Mouse (Mus musculus) left cerebral cortex, adult 18-20 months (tissue): ENCODE measurements at regions not wholly inside any gene's neighbourhood (a gene's known extent, or its start where the extent isn't known, plus 50 kb on each side); places are given as distances from the start of the nearest gene placed in this dataset.

ENCODE experiments used
- DNase-seq, 2 experiments: peaks; one replicate each; pipeline ENCODE4 v3.0.0; 2021 to 2022; ENCODE audit warnings: low spot score in 2 of 2, mixed read lengths in 1 of 2

GRCm38 (mm10) chr5:136619315-136620231 is 52.3 kb upstream of the Cux1 start:
- DNase-seq = no peak

GRCm38 (mm10) chr5:136620234-136620633 is 52.9 kb upstream of the Cux1 start:
- DNase-seq = no peak

DNA sequence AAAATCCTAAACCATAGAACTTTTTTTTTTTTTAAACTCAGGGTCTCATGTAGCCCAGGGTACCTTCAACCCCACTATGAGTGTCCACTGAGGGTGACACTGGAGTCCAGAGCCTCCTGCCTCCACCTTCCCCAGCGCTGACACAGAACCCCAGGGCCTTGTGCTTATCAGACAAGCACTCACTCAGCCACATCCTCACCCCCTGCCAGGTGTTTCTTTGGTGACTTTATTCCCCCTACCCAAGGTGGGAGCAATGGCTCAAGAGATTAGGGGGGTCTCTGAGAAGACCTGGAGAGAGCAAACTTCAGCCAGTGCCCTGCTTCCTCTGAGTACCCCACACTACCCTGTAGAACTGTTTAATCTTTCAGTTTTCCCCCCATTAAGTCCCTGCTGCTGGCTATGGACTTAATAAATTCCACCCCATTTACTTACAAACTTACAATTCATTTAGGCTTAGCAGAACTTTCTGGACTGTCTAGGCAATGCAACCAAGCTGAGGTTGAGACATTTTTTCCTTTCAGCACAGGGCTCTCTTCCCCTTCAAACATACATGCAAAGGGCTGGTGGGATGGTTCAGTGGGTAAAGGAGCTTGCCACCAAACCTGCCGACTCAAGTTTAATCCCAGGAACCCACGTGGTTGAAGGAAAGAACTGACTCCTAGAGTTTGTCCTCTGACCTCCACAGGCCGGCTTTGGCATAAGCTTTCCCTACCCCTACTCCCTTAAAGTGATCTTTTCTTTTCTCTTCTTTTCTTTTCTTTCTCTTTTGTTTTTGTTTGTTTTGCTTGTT is 54.2 kb upstream of the Cux1 start:
- DNase-seq = no peak

- no peak for DNase-seq
These were observed 54.9 kb upstream of the Cux1 start for GRCm38 (mm10) chr5:136622152-136622551.

DNA sequence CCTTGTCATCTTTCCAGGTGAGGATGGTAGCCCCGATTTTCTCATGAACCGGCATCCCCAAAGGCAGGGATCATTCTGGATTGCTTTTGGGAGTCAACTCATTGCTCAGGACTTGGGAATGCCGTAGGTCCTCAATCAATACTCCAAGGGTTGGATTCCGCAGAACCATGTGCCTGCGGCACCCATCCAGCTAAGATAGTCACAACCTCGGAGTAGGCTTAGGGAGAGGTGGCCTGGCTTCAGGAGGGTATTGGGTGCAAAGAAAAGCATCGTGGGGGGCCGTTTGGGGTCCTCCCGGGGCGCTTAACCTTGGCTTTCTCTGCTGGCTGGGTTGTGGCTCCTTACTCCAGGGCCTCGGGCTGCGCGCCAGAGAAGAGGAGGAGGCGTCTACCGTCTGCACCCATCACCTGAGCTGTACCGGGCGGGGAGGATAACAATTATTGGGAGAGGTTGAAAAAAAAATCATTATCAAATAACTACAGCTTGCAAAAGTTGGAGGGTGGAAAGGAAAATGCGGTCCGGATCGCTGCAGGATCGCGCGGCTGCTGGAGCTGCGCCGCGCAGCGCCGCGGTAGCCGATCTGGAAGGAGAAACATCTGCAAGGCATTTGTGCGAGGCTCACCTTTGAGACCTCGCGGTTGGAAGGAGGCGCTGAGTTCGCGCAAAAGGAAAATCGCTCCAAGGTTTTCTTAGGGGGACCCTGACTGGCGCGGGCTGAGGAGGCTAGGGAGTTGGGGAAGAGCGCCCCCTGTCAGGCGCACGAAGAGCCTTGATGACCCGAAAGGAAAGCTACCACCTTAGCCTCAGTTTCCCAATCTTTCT is 55.6 kb upstream of the Cux1 start:
- peak; percentile 56 to 62 for DNase-seq

- no peak for DNase-seq
These were observed 56.5 kb upstream of the Cux1 start for GRCm38 (mm10) chr5:136623791-136624190.

DNA sequence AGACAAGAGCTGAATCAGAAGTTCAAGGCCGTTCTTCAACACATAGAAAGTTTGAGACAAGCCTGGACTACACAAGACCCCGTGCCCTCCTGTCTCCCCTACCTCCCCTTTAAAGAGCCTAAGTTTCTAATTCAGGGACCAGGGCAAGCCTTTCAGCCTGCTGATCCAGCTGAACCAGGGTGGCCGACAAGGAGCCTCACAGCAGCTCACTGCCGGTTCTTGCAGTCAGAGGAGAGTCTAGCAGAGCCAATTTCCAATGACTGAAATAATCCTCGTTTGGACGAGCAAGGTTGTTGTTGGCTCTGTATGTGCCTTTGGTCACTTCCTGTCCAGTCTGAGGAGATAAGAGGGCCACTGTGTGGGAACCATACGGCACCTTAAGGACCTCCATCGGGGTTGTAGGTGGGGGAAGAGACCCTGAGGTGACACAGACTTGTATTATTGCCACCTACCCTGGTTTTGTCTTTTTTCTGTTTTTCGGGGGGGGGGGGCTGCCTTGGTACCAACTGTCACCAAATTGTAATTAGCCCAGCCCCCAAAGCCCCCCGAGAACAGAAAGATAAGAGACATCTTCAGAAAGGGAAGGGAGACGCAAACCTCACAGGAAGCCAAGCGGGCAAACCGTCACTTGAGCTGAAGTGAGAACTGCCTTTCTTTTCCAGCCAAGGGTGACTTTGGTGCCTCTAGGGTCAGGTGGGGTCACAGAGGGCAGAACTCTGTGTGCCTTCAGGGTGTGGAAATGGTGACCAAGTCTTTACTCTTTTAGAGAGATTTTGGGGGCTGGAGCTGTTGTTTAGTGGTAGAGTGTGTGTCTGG is 58.1 kb upstream of the Cux1 start:
- no peak for DNase-seq

- DNase-seq = no peak
These were observed 59.0 kb upstream of the Cux1 start for GRCm38 (mm10) chr5:136626142-136626771.

DNA sequence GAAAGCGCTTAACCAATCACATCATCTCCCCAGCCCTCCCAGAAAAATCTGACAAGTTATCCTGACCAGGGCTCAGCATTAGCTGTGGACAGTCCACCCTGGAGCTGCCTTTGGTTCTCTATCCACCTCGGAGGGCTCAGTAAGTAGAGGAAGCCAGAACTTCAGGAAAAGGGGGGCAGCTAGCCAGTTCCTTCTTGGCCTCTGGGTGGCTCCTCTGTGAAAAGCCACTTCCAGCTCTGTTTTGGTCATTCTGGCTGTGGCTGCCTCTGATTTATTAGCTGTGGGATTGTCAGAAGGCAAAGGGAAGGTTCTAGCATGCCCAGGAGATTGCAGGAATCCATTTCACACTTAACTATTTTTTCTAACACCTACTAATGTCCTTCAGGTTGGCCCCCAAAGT is 59.6 kb upstream of the Cux1 start:
- no peak for DNase-seq

GRCm38 (mm10) chr5:136627671-136628292 is 60.5 kb upstream of the Cux1 start:
- DNase-seq = no peak

DNA sequence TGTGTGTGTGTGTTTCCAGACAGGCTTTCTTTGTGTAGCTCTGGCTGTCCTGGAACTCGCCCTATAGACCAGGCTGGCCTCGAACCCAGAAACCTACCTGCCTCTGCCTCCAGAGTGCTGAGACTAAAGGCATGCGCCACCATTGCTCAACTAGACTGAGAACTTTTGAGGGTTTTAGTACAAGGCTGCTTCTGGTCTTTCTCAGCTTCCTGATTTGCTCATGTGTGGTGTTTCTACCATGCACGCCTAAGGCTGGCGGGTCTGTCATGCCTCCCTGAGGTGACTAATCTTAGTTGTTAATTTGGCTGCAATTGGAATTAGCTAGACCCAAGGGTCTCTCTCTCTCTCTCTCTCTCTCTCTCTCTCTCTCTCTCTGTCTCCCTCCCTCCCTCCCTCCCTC is 61.2 kb upstream of the Cux1 start:
- DNase-seq = no peak

GRCm38 (mm10) chr5:136632286-136632685 is 60.7 kb upstream of the Myl10 start:
- no peak for DNase-seq

GRCm38 (mm10) chr5:136633901-136634300 is 59.0 kb upstream of the Myl10 start:
- DNase-seq = no peak

DNA sequence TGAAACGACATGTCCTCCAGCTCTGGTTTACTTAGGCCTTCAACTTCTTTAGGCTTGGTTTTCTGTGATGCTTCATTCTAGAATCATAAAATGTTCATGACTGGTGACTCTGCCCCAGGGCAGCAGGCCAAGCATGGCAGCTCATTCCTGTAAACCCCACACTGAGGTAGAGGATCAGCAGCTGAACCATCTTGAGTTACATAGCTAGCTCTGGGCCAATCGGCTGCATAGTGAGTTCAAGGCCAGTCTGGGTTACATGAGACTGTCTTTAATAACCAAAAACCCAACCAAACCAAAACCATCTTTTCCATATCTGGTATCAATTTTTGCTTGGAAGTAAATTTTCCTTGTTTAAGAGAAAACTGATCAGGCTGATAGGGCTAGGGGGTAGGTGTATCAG is 57.8 kb upstream of the Myl10 start:
- DNase-seq = no peak

GRCm38 (mm10) chr5:136636476-136636875 is 56.5 kb upstream of the Myl10 start:
- DNase-seq = no peak

DNA sequence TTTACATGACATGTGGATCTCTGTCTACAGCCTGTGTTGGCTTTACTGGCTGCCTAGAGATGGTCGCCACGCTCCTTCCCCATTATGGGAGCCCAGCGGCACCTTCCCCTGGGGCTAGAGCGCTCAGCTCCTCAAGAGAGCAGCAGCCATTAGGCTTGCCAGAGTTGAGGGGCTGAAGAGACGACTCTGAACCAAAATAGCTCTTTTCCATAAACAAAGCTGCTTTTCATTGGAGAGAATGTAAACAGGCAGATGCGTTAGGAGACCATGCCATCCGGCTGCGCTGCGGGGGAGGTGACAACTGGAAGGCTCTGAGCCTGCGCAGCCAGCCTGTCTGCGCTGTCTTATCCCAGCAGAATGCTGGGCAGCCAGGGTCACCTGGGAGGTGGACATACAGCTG is 55.1 kb upstream of the Myl10 start:
- peak; percentile 10 to 14 for DNase-seq

DNA sequence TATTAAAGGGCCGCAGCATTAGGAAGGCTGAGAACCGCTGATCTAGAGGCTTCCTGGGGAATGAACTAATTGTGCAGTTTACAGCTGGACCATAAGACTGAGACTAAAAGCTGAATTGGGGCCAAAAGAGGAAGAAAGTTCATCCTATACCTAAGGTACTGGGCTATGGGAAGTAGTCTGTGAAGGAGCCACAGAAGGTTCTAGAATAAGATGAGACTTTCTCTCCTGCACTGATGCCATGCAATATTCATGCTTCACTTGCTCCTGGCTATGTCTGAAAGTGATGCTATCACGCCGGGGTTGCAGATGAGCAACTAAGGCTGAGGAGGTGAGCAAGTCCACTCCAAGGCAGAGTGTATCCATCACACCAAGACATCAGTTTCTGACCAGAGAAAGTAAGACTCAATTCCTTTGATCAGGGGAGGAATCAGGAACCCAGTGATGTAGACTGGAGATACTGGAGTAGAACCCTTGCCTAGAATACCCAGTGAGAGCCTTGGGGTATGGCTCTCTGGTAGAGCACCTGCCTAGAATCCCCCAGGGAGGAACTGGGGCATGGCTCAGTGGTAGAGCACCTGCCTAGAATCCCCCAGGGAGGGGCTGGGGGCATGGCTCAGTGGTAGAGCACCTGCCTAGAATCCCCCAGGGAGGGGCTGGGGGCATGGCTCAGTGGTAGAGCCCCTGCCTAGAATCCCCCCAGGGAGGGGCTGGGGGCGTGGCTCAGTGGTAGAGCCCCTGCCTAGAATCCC is 51.9 kb upstream of the Myl10 start:
- no peak for DNase-seq

DNA sequence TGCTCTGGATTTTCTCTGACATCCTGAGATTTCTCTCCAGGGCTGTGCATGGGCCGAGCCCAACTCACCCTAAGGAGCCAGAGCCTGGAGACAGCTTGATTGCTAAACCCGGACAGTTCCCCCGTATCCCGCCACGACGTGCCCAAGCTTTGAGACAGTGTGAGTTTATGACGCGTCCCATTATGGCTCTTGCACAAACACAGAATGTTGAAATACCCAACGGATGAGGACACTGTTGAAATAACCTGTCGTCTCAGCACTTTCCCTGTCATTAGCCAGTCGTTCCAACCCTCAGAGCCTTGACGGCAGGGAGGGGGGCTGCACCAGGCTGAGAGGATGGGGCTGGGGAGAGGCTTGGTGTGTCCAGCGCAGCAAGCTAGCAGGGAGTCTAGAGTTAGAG is 50.7 kb upstream of the Myl10 start:
- DNase-seq = no peak
